Mouse (Mus musculus): ENCODE measurements around the gene Cpz.

Cpz gene

DNA sequence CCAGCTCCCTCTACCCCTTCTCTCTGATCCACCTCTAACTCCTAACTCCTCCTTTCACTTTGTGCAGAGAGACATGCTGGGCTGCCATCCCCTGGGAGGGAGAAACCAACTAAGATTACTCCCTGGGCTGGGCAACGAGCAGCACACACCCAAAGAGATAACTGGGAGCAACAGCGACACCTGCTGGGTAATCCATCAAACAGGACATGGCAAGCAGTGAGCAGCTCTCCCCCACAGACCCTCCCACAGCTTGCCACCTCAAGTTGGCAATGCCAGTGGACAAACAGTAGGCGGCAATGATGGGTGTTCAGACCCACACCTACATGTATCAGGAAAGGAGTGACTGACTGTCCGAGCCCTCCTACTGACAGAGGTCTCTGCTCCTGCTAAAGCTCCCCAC lies 4.9 kb upstream of the Cpz start:
- no peak for DNase-seq (ENCODE audit: low spot score in 2 of 2)

DNA sequence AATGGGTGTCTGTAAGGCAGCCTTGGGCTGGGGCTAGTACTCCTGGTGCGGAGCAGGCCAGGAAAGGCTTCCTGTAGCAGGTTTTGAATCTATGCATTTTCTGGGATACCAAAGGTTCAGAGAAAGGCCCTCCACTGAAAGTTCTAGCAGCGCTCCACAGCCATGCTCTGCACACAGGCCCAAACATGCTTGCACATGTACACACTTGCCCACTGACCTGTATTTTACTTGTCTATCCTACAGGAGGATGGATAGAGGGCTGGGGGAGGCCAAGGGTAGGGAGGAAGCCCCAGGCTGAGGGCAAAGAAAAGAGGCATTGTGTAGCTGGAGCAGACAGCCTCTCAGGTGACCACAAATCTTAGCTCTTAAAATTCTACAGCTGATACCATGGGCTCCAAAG lies 1.1 kb downstream of the Cpz start:
- no peak for DNase-seq (ENCODE audit: low spot score in 2 of 2)

DNA sequence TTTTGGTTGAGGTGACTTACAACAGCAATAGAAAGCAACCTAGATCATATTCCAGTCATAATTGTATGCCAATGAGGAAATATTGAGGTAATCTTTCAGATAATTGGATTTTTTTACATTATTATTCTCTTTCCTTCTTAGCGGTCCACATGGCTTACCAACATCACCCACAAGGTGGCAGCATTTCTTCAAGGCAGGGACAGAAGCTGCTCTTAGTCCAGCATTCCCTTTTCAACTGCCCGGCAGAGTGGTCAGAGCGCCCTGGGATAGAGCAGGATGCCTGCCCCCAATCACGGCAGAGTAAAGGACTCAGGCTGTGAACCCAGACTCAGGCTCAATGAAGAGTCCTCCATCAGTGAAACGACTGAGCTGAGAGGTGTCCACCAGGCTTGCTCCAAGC lies 1.8 kb downstream of the Cpz start:
- DNase-seq (ENCODE audit: low spot score in 2 of 2) = peak in 1 of 2 experiments; percentile 51

DNA sequence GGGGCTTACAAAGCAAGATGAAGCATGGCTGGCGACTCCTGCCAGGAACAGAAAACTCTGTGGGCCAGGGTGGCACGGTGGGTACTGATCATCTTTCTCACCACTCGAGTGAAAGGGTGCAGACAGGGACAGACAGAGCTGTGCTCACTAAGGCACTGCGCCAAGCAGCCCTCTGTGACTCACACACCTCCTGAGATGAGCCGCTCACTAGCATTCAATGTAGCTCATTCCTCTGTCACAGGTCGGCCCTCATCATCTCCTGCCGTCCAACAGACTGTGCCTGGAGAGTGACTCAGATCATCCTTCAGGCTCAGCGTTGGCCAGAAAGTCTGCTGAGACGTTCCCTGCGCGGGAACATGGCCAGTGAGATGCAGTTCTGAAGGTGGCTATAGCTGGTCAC lies 8.7 kb downstream of the Cpz start:
- DNase-seq (ENCODE audit: low spot score in 2 of 2) = no peak

DNA sequence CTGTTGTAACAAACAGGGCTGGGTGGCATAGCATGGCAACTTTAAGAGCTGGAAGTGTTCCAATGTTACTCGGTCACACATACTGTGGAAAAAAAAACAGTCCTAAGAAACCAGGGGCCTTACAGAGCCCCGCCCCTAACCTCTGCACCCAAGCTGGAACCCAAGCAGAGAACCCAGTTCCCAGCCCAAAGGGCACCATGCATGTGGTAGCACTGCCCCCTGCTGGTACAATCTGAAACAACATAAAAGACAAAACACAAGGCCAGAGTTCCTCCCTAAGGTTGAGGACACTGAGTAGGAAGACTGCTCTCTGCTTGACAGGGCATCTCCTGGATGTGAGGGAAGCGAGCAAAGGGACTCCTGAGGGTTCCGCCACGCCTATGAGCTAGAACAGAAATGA lies 14.9 kb downstream of the Cpz start:
- DNase-seq (ENCODE audit: low spot score in 2 of 2) = peak in 1 of 2 experiments; percentile 38

DNA sequence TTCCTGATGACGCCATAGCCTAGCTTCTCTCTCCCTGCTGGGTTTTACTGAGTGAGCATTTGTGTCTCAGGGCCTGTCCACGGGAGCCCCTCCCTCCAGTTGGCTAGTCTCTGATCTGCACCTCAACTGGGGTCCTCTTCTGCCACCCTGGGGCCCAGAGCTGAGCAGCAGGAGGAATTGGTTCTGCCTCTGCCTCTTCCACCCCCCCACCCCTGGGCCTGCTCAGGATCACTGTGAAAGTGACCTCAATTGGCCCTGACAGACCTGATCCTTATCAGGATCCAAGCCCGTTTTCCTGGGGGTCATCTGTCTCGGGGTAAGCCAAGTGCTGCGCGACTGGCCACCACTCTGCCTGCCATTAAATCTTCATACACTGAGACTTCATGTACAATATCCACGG lies 20.5 kb downstream of the Cpz start:
- no peak for DNase-seq (ENCODE audit: low spot score in 2 of 2)

DNA sequence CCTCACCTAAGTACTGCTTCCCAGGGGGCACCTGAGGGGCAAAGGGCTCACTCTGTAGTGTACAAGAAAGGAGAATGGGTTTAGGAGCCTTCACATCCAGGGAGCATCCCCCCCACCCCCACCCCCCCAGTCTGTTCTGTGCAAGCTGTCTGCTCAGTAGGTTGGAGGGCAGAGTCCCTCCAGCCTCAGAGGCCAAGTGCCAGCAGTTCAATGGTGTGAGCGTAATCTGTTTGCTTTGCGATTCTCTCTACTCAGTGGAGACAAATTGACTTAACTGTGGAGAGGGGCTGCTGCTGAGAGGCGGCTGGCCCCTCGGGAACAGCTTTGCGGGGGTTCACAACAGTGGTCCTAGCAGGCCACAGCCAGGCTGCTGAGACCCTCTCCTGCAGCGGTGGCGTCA lies 28.2 kb downstream of the Cpz start:
- DNase-seq (ENCODE audit: low spot score in 2 of 2) = no peak

DNA sequence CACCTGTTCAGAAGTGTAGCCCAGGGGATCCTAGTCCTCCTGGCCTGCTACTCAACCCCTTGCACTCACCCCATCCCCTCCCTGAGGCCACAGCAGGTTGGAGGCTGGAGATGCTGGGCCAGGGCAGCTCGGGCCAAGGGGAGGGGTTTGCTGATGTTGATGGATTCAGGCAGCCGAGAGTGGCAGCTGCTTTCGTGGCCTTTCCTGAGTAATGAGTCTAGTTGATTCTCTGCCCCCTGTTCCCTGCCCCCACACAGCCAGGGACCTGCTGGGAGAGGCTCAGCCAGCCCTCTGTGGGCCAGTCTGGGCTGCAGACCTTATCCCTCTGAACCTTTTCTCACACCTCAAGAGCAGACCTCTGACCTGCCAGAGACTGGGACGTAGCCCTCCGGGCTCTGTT lies 29.5 kb downstream of the Cpz start:
- DNase-seq (ENCODE audit: low spot score in 2 of 2) = no peak

DNA sequence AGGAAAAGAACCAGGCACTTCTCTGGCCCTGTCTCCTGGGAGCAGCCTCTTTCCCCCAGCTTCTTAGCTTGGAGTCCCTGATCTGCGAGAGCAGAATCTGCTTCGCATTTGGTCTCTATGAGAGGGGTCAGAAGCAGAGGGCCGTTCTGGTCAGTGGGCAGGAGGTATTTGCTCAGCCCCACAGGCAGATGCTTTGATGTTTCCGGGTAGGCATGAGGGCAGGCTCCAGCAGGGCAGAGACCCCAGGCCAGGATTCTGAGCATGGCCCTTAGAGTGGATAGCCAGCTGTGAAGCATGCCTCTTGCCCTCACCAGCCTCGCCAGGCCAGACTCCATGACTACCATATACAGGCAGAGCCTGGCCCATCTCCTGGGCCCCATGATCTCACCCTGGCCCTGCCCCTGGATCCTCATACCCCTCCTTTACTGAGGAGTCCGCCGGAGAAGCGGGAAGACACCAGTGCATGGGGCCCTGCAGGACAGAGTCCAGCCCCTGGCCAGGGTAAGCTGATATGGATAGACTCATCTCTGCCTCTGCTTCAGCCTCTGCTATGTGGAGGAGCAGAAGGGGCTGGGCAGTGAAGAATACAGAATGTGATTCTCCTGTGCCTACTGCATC lies 30.6 kb downstream of the Cpz start:
- DNase-seq (ENCODE audit: low spot score in 2 of 2) = no peak

DNA sequence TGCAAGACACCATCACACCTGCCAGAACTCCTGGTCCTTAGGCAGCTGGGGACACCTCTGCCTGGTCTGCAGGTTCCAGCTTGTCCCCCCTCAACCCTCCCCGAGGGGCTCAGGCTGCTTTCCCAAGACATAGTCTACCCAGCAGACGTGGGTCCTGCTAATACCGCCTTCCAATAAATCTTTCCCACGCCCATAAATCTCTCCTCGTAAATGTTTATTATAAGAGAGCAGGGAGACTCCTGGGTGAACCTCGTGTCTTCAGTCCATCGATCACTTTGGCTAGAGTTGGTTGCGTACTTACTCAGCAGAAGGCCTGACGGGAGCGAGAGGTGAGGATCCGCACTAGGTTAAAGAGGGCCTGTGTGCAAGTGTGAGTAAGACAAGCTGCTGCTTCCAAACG lies 31.7 kb downstream of the Cpz start:
- no peak for DNase-seq (ENCODE audit: low spot score in 2 of 2)

DNA sequence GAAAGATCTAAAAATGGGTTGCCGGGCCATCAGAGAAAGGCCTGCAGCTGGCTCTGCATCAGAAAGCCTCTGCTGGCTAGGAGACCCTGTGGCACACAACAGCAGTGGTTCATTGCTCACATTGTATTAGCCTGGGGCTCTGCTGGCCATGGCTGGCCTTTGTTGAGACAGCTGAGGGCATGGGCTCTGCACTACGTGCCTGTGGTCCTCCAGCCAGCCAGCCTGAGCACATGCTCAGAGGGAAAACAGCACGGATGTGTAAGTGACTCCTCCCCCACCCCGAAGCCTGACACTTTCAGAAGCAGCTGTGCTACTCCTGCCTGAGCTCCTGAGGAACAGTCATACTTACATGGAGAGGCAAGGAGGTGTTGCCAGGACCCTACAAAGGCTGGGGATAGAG lies 46.0 kb downstream of the Cpz start:
- no peak for DNase-seq (ENCODE audit: low spot score in 2 of 2)

DNA sequence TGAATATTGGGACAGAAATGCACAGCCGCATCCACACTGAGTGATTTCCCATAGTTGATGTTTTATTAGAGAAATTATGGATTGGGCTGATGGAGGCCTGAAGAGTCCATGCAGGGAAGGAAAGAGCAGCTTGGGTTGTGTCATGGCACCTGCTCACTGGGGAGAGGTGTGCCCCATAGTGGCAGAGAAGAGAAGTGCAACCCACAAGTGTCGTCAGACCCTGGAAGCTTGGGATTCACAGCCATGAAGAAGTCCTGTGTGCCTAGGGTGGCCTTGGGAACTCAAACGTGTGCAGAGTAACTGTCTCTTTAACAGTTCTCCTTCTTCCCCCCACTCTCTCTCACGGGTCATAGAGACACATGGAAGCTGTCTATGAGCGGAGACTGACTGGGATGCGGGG lies 50.3 kb downstream of the Cpz start:
- no peak for DNase-seq (ENCODE audit: low spot score in 2 of 2)

DNA sequence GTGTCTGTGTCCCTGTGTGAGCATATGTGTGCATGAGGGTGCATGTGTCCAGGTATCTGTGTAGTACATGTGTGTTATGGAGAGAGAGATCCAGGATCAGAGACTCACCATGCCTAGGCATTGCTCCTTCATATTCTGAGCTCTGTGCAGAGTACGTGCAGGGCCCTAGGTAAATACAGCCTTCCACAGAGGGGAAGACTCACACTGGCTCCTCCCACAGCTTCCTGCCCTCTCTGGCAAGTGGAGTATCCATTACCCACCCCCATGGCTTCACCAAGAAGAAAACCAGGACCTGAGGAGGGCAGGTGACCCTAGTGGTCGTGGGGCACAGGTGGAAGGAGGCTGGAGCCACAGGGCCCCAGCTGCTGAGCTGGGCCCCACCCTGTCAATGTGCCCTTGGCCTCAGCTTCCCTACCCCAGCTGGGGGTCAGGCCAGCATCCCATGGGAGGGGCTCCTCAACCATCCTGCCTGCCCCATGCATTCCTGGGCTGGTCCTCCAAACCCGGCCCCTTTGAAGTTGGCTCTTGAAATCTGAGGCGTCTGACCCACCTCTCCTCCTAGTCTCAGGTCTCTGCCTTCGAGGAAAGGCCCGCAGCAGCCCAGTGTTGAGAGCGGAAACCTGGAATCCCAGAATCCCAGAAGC lies 54.5 kb downstream of the Cpz start:
- no peak for DNase-seq (ENCODE audit: low spot score in 2 of 2)

DNA sequence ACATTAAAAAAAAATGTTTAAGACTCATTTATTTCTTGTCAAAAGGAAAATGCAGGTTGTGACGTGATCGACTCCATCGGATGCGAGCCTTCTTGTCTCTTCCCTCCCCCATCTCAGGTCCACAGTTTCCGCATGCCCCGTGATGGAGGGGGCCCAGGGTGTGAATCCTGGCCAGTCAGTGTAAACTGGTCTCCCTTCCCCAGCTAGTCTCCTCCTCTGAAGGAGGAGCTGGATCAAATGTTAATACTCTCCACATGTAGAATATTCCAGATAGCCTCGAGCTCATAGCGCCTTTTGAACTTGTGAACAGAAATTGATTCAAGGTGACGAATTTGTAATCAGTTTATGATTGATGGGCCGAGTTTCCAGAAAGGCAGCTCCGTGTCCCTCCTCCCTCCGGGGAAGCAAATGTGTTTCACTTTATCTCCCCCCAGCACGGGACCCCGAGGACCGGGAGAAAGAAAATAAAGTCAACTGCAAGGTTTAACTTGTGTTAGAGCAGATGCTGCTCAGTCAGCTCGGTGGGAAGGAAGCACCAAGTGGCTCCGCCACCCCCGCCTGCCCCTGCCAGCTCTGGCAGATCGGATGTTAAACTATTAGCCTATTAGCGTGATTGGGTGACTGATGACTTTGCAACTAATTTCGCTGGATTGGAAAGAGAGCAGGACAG lies 59.4 kb downstream of the Cpz start:
- DNase-seq (ENCODE audit: low spot score in 2 of 2) = no peak

DNA sequence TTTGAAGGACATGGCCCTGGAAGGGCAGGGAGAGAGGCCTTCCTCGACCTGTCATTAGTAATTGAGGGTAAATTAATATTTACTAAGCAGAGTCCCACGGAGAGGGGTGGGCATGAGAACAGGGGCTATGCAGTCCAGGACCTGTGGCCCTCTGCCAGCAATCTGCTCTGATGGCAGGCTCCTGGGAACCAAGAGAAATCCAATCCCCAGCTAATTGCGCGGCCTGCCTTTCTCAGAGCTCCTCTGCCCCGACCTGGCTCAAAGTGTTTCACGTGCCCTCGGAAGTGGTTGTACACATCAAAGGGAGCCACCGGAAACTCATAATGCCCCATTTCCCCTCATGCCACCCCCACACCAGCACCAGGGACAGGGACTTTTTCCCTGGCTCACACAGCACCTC lies 63.4 kb downstream of the Cpz start:
- no peak for DNase-seq (ENCODE audit: low spot score in 2 of 2)

DNA sequence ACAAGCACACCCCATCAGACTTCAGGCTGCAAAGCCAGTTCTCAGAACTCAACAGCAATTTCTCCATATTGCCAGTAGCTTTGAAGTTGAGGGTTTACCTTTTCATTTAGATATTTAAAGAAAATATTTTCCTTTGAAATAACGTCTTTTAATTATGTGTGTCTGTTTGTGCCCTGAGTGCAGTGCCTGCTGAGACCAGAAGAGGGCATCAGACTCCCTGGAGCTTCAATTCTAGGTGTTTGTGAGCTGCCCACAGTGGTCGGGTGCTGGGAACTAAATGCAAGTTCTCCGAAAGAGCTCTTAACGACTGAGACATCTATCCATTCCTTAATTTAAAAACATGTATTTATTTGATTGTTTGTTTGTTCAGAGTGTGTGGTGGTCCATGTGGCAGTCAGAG lies 65.7 kb downstream of the Cpz start:
- DNase-seq (ENCODE audit: low spot score in 2 of 2) = no peak

DNA sequence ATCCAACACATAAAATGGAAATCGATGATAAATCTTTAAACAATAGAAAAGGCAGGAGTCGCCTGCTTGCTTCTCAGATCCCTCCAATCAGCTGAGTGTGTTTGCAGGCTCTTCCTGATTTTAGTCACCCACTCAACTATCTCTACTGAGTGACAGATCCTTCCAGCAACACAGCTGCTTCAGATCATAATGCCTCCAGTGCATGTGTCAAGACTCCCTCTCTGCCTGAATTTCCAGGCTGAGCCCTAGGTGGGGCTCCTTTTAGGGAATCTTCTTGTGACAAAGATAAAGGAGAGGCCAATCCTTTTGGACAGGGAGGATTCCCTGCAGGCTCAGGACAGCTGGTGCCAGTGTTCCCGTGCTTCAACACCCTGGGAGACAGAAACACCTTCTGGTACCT lies 67.2 kb downstream of the Cpz start:
- DNase-seq (ENCODE audit: low spot score in 2 of 2) = no peak

DNA sequence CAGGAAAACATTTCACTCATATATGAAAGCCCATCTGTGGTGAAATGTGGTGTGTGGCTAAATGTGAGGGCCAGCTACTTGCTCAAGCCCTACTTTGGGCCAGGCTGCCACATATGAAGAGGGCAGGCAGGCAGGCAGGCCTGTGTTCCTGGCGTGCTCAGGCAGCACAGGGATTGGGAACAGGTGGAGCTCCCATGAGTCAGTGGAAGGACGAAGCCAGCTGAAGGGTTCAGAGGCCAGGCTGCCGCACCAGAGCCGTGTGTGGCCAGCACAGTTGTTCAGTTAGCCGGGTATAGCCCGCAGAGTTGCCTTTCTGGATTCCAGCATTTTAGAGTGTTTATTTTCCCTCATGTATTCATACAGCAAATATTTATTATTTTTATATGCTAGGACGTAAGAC lies 68.1 kb downstream of the Cpz start:
- no peak for DNase-seq (ENCODE audit: low spot score in 2 of 2)

DNA sequence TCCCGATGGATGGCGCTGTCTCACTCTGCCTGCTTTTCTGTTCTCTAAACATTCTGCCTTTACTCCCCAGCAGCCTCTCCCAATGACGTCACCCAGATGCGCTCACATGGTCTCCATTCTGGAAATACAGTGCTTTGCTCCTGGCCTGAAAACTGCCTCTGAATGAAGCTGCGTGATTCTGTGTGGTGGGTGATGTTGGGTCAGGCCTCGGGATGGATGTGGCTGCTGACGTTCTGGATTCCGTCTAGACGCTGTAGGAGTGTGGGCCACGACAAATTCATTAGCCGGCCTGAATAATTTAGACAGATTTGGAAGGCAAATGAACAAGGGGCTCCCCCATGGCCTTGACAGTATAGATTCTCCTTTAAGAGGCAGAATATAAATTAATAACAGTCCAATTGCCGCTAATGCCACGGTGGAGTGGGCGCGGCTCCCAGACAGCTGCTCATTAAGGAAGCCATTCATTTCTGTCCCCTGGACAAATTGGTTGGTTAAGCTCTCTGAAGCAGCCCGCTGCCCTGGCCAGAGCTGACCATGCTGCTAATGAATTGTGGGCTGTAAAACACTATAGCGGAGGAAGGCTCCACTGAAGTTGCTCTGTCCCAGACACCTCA lies 71.2 kb downstream of the Cpz start:
- DNase-seq (ENCODE audit: low spot score in 2 of 2) = no peak

All from heart, adult 9 months (tissue).